Mouse (Mus musculus): ENCODE data around the gene Vamp9. TPM values are rescaled to one million over a fixed set of nuclear protein-coding genes. Genes with fewer than 3 reads are reported as not detected.

The Vamp9 gene
- polyA plus RNA-seq, 1 experiment, result not detected

DNA sequence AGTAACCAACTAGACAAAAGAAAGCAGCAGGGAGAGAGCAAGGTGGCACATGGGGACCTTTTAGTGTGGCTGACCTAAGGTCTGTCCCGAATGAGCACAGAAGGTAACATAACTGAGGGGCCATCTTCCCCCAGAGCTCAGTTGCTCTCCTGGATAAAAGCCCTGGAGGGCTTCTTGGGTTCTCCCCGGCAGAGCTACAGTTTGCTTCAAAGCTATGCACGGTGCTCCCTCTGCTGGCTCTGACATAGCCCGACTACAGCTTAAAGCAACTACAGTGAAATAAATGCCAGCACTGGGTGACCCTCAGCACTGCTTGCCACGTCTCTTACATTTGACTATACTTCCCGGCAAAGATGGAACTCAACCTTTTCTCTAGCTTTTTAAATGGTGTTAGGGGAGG lies 6.0 kb upstream of the Vamp9 start:
- Histone ChIP-seq H3K27ac (ENCODE audit: insufficient read depth, low read depth, low read length) (no peak overlapping the region), H3K4me3 (ENCODE audit: low read depth, low read length) (no peak overlapping the region), H3K36me3 (ENCODE audit: control insufficient read depth, insufficient read depth, low read length) (no peaks in the 10 kb centered on the region), H3K27me3 (ENCODE audit: control insufficient read depth, insufficient read depth, low read length) (no peaks in the 10 kb centered on the region), H3K4me1 (ENCODE audit: control insufficient read depth, insufficient read depth, insufficient read length, low read length) (no peaks in the 10 kb centered on the region)
- 6% methylated on average over 6 of the region's 6 CpGs for WGBS
- TF ChIP-seq POLR2A (IDR thresholded peaks at IDR 0.05; ENCODE audit: low read depth, low read length) (no peak), CTCF (IDR thresholded peaks at IDR 0.05; ENCODE audit: extremely low read depth, insufficient read length, insufficient replicate concordance, low read depth, low read length) (peak; percentile 47; the same call in 1 of the 2 replicates)

DNA sequence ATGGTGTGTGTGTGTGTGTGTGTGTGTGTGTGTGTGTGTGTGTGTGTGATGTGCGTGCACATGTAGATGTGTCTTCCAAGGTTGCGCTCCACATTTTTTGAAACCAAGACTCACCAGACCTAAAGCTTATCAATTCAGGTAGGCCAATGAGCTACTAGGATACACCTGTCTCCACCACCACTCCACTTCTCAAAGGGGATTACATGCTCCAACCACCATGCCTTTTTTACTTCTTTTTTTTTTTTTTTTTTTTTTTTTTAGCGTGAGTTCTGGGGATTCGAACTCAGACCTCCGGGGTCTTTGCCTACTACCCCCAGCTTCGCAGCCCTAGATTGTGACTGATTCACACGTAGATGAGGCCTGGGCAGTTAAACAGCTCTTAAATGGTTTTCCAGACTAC lies 323 bp upstream of the Vamp9 start:
- H3K36me3 ChIP-seq (ENCODE audit: control insufficient read depth, insufficient read depth, low read length), result no peaks in the 10 kb centered on the region
- H3K4me1 ChIP-seq (ENCODE audit: control insufficient read depth, insufficient read depth, insufficient read length, low read length), result peaks cover 5% of the 10 kb centered on the region; the same call in 1 of the 2 replicates
- 61% methylated on average over 7 of the region's 7 CpGs for WGBS
- no peak overlapping the region for H3K4me3 ChIP-seq (ENCODE audit: low read depth, low read length)
- TF ChIP-seq CTCF (IDR thresholded peaks at IDR 0.05; ENCODE audit: extremely low read depth, insufficient read length, insufficient replicate concordance, low read depth, low read length), result no peak
- no peak for TF ChIP-seq POLR2A (IDR thresholded peaks at IDR 0.05; ENCODE audit: low read depth, low read length)
- H3K27me3 ChIP-seq (ENCODE audit: control insufficient read depth, insufficient read depth, low read length), result no peaks in the 10 kb centered on the region
- H3K27ac ChIP-seq (ENCODE audit: insufficient read depth, low read depth, low read length), result no peak overlapping the region

DNA sequence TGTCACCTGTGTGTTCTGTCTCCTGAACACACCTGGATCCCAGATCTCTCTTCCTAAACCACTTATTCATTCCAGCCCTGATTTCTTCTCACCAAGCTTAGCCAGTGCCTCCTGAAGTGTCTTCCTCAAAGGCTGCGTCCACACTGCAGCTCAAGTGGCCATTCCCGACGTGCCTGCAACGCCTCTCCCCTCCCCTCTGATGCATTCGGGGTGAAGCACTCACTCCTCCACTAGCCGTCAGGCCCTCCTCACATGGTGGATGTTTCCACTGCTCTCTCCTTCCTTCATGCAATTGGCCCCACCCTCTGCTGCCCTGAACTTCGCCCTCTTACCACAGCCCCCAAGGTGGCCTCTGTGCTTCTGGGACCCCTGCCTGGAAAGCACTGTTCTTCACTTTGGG lies 9.4 kb downstream of the Vamp9 start:
- TF ChIP-seq POLR2A (IDR thresholded peaks at IDR 0.05; ENCODE audit: low read depth, low read length) (no peak), CTCF (IDR thresholded peaks at IDR 0.05; ENCODE audit: extremely low read depth, insufficient read length, insufficient replicate concordance, low read depth, low read length) (no peak)
- H3K27me3 ChIP-seq (ENCODE audit: control insufficient read depth, insufficient read depth, low read length), result no peaks in the 10 kb centered on the region
- H3K36me3 ChIP-seq (ENCODE audit: control insufficient read depth, insufficient read depth, low read length), result no peaks in the 10 kb centered on the region

DNA sequence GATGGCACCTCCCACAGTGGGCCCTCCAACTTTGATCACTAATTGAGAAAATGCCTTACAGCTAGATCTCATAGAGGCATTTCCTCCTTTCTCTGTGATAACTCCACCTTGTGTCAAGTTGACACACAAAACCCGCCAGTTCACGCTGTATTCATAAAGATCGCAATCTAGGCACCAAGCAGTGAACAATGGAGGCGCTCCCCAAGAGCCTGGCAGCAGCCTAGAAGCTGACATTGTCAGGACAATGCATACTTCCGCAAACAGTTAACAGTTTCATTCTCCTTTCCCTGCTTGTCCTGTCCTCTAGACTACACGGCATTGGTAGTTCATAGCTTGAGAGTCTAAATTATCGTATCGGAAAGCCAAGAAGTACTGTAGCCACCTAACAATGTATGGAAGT lies 16.0 kb downstream of the Vamp9 start:
- H3K27me3 ChIP-seq (ENCODE audit: control insufficient read depth, insufficient read depth, low read length), result no peaks in the 10 kb centered on the region
- WGBS, result 37% methylated on average over 8 of the region's 8 CpGs
- no peak overlapping the region for H3K4me3 ChIP-seq (ENCODE audit: low read depth, low read length)
- TF ChIP-seq POLR2A (IDR thresholded peaks at IDR 0.05; ENCODE audit: low read depth, low read length) (no peak), CTCF (IDR thresholded peaks at IDR 0.05; ENCODE audit: extremely low read depth, insufficient read length, insufficient replicate concordance, low read depth, low read length) (no peak)
- no peaks in the 10 kb centered on the region for H3K4me1 ChIP-seq (ENCODE audit: control insufficient read depth, insufficient read depth, insufficient read length, low read length)
- H3K36me3 ChIP-seq (ENCODE audit: control insufficient read depth, insufficient read depth, low read length), result no peaks in the 10 kb centered on the region
- no peak overlapping the region for H3K27ac ChIP-seq (ENCODE audit: insufficient read depth, low read depth, low read length)

More for the DNA sequence above, 9.4 kb downstream of the Vamp9 start:
- Histone ChIP-seq H3K27ac (ENCODE audit: insufficient read depth, low read depth, low read length) (no peak overlapping the region), H3K4me3 (ENCODE audit: low read depth, low read length) (no peak overlapping the region), H3K4me1 (ENCODE audit: control insufficient read depth, insufficient read depth, insufficient read length, low read length) (no peaks in the 10 kb centered on the region)
- 29% methylated on average over 7 of the region's 7 CpGs for WGBS

DNA sequence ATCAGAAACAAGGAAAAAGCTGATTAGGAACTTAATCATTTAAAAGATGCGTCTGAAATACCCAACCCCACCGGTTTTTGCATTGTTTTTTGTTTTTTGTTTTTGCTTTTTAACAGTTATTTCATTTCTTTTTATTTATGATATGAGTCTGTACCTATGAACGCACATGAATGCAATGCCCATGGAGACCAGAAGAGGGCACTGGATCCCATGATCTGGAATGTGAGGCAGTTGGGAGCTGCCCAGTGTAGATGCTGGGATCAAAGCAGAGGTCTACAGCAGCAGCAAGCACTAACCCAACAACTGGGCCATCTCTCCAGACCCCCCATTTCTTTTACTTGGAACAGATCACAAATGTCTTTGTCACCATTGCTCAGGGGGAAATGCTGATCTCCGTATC lies 21.9 kb downstream of the Vamp9 start:
- no peak overlapping the region for H3K4me3 ChIP-seq (ENCODE audit: low read depth, low read length)
- H3K4me1 ChIP-seq (ENCODE audit: control insufficient read depth, insufficient read depth, insufficient read length, low read length), result no peaks in the 10 kb centered on the region
- WGBS, result 50% methylated on average over 4 of the region's 4 CpGs
- TF ChIP-seq CTCF (IDR thresholded peaks at IDR 0.05; ENCODE audit: extremely low read depth, insufficient read length, insufficient replicate concordance, low read depth, low read length), result peak; percentile 83; the same call in 1 of the 2 replicates
- no peak for TF ChIP-seq POLR2A (IDR thresholded peaks at IDR 0.05; ENCODE audit: low read depth, low read length)
- H3K36me3 ChIP-seq (ENCODE audit: control insufficient read depth, insufficient read depth, low read length), result no peaks in the 10 kb centered on the region
- no peak overlapping the region for H3K27ac ChIP-seq (ENCODE audit: insufficient read depth, low read depth, low read length)
- H3K27me3 ChIP-seq (ENCODE audit: control insufficient read depth, insufficient read depth, low read length), result no peaks in the 10 kb centered on the region

DNA sequence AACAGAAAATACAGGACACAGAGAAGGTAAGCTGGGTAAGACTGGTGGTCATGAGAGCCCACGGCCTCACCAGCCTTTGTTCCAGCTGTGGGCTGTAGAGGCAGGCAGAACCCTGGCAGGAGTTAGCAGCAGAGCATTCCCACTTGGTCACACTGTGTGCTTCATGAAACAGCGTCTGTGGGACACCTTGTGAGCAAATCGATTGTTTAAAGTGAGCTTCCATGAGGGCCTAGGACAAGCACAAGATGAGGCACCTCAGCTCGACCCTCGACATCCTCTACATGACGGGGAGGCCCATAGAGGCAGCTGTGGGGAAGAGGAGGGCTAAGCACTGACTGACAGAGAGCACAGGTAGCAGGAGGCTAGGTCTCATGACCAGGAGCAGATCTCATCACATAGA lies 25.9 kb downstream of the Vamp9 start:
- TF ChIP-seq POLR2A (IDR thresholded peaks at IDR 0.05; ENCODE audit: low read depth, low read length) (no peak), CTCF (IDR thresholded peaks at IDR 0.05; ENCODE audit: extremely low read depth, insufficient read length, insufficient replicate concordance, low read depth, low read length) (no peak)
- no peaks in the 10 kb centered on the region for H3K36me3 ChIP-seq (ENCODE audit: control insufficient read depth, insufficient read depth, low read length)
- H3K4me3 ChIP-seq (ENCODE audit: low read depth, low read length), result no peak overlapping the region
- 86% methylated on average over 6 of the region's 6 CpGs for WGBS
- H3K27ac ChIP-seq (ENCODE audit: insufficient read depth, low read depth, low read length), result no peak overlapping the region
- no peaks in the 10 kb centered on the region for H3K4me1 ChIP-seq (ENCODE audit: control insufficient read depth, insufficient read depth, insufficient read length, low read length)
- H3K27me3 ChIP-seq (ENCODE audit: control insufficient read depth, insufficient read depth, low read length), result no peaks in the 10 kb centered on the region

DNA sequence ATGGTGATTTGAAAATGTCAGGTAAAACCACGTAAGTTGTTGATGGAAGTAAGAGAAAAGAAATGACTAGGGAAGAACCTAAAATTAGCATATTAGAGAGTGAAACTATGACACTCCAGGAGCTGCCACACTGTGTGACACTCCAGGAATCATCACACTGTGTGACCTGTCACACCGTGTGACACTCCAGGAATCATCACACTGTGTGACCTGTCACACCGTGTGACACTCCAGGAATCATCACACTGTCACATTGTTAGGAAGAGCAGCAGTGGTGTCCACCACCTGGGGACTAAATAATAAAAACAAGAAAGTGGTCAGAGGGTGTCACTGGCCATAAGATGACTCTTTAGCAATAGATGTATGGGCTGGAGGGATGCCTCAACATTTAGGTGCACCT lies 33.4 kb downstream of the Vamp9 start:
- Histone ChIP-seq H3K36me3 (ENCODE audit: control insufficient read depth, insufficient read depth, low read length) (no peaks in the 10 kb centered on the region), H3K4me3 (ENCODE audit: low read depth, low read length) (no peak overlapping the region), H3K27me3 (ENCODE audit: control insufficient read depth, insufficient read depth, low read length) (no peaks in the 10 kb centered on the region), H3K27ac (ENCODE audit: insufficient read depth, low read depth, low read length) (no peak overlapping the region), H3K4me1 (ENCODE audit: control insufficient read depth, insufficient read depth, insufficient read length, low read length) (no peaks in the 10 kb centered on the region)
- TF ChIP-seq POLR2A (IDR thresholded peaks at IDR 0.05; ENCODE audit: low read depth, low read length), result no peak
- no peak for TF ChIP-seq CTCF (IDR thresholded peaks at IDR 0.05; ENCODE audit: extremely low read depth, insufficient read length, insufficient replicate concordance, low read depth, low read length)
- 75% methylated on average over 3 of the region's 3 CpGs for WGBS

DNA sequence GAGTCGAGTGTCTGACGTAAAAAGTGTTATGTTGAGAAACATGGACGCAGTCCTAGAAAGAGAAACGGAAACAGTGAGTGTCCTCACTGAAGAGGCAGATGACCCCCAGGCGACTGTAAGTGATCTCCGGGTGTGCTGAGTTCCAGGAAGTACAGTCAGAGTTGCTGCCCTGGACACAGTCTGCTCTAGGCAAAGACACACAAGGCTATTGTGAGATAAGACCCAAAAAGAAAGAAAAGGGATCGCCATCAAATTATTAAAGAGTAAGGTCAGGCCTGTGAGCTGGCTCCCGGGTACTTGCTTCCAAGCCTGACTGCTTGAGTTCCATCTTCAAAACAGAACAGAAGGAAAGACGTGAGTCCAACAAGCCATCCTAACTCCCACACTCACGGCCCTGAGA lies 35.2 kb downstream of the Vamp9 start:
- TF ChIP-seq CTCF (IDR thresholded peaks at IDR 0.05; ENCODE audit: extremely low read depth, insufficient read length, insufficient replicate concordance, low read depth, low read length) (no peak), POLR2A (IDR thresholded peaks at IDR 0.05; ENCODE audit: low read depth, low read length) (no peak)
- 83% methylated on average over 10 of the region's 10 CpGs for WGBS

More for the DNA sequence above, 35.2 kb downstream of the Vamp9 start:
- no peak overlapping the region for H3K27ac ChIP-seq (ENCODE audit: insufficient read depth, low read depth, low read length)
- H3K4me3 ChIP-seq (ENCODE audit: low read depth, low read length), result no peak overlapping the region
- H3K4me1 ChIP-seq (ENCODE audit: control insufficient read depth, insufficient read depth, insufficient read length, low read length), result no peaks in the 10 kb centered on the region
- H3K27me3 ChIP-seq (ENCODE audit: control insufficient read depth, insufficient read depth, low read length), result no peaks in the 10 kb centered on the region
- H3K36me3 ChIP-seq (ENCODE audit: control insufficient read depth, insufficient read depth, low read length), result no peaks in the 10 kb centered on the region

Measured in small intestine, adult 2 months (tissue).